Mouse (Mus musculus) C2C12 (cell line): ENCODE results near the gene Trip4.

Experiments used
- CTCF ChIP-seq: IDR thresholded peaks from one replicate; pipeline ENCODE4 v1.5.1; 2011; ENCODE audit not compliant: control insufficient read depth, insufficient read depth, insufficient read length
- FOSL1 ChIP-seq: IDR thresholded peaks from one replicate; pipeline ENCODE4 v1.8.0; 2011; ENCODE audit warnings: mild to moderate bottlenecking, low read length; ENCODE audit not compliant: poor library complexity, insufficient read depth, severe bottlenecking
- MAX ChIP-seq: IDR thresholded peaks from one replicate; pipeline ENCODE4 v1.6.1; 2011; ENCODE audit warnings: mild to moderate bottlenecking, control low read depth

- TF ChIP-seq CTCF: no peak
- TF ChIP-seq MAX: no peak
- no peak for TF ChIP-seq FOSL1
Observed at GRCm38 (mm10) chr9:65791846-65792245, 116.7 kb downstream of the Trip4 start.
